Mouse (Mus musculus) kidney, embryonic 16.5 days (tissue): ENCODE measurements at regions not wholly inside any gene's neighbourhood (a gene's known extent, or its start where the extent isn't known, plus 50 kb on each side); places are given as distances from the start of the nearest gene placed in this dataset.
"Not testable (repeated sequence)": the region's sequence is repeated elsewhere in the genome, so short reads cannot be mapped to it uniquely, and the experiment has no call there.

Source experiments
- ATAC-seq: fragments of 200-750 bp; cut with Nextera tagmentation; 2 replicates; pipeline ENCODE4 v1.8.0; 2017; ENCODE audit warnings: moderate TSS enrichment; ENCODE audit not compliant: low FRiP score, low TSS enrichment
- H3K27ac ChIP-seq: fragments of 300-500 bp; sonication (generic); 2 replicates; pipeline ENCODE4 v1.5.1; 2014; ENCODE audit warnings: low read length
- H3K27me3 ChIP-seq: fragments of 300-500 bp; sonication (generic); 2 replicates; pipeline ENCODE4 v1.6.1; 2014; ENCODE audit warnings: low read length, control low read depth, mixed read lengths; ENCODE audit not compliant: insufficient read depth
- H3K36me3 ChIP-seq: fragments of 300-500 bp; sonication (generic); 2 replicates; pipeline ENCODE4 v1.6.1; 2014; ENCODE audit warnings: low read length, control low read depth, mixed read lengths; ENCODE audit not compliant: insufficient read depth
- H3K4me1 ChIP-seq: fragments of 300-500 bp; sonication (generic); 2 replicates; pipeline ENCODE4 v1.6.1; 2014; ENCODE audit warnings: low read length, control low read depth, mixed read lengths; ENCODE audit not compliant: insufficient read depth
- H3K4me2 ChIP-seq: fragments of 300-500 bp; sonication (generic); replicated peaks from 2 replicates; pipeline ENCODE4 v1.6.1; 2014; ENCODE audit warnings: low read depth, low read length
- H3K4me3 ChIP-seq: fragments of 300-500 bp; sonication (generic); 2 replicates; pipeline ENCODE4 v1.5.1; 2014; ENCODE audit warnings: mild to moderate bottlenecking, low read length
- H3K9ac ChIP-seq: fragments of 300-500 bp; sonication (generic); replicated peaks from 2 replicates; pipeline ENCODE4 v1.6.1; 2014; ENCODE audit warnings: low read length
- H3K9me3 ChIP-seq: fragments of 300-500 bp; sonication (generic); 2 replicates; pipeline ENCODE4 v1.6.1; 2016; ENCODE audit warnings: low read length, control low read depth
- WGBS: fragments of 180-500 bp; shearing (Covaris S2); extraction: QIAGEN DNeasy Blood & Tissue Kit; methylation state at CpG from one replicate; pipeline ENCODE4 v1.1.7; 2014; 5-methylcytosine and 5-hydroxymethylcytosine counted together

GRCm38 (mm10) chr2:85280580-85280979, 58.5 kb downstream of the Olfr987 start:
- H3K36me3 ChIP-seq = no peaks in the 10 kb centered on the region
- no peak overlapping the region for H3K27ac ChIP-seq

GRCm38 (mm10) chr2:85278128-85278527, 61.0 kb downstream of the Olfr987 start:
- no peaks in the 10 kb centered on the region for H3K27me3 ChIP-seq
- no peak overlapping the region for H3K4me3 ChIP-seq
- WGBS = 85% methylated on average over 3 of the region's 3 CpGs
- no peak overlapping the region for H3K27ac ChIP-seq
- no peak for ATAC-seq
- H3K9ac ChIP-seq = no peak overlapping the region
- H3K9me3 ChIP-seq = no peaks in the 10 kb centered on the region
- H3K36me3 ChIP-seq = no peaks in the 10 kb centered on the region
- H3K4me1 ChIP-seq = no peaks in the 10 kb centered on the region
- no peak overlapping the region for H3K4me2 ChIP-seq

More at GRCm38 (mm10) chr2:85280580-85280979, 58.5 kb downstream of the Olfr987 start:
- Histone ChIP-seq H3K9ac (no peak overlapping the region), H3K27me3 (no peaks in the 10 kb centered on the region), H3K4me3 (no peak overlapping the region), H3K4me2 (no peak overlapping the region), H3K9me3 (no peaks in the 10 kb centered on the region), H3K4me1 (no peaks in the 10 kb centered on the region)
- no peak for ATAC-seq
- 52% methylated on average over 2 of the region's 2 CpGs for WGBS

DNA sequence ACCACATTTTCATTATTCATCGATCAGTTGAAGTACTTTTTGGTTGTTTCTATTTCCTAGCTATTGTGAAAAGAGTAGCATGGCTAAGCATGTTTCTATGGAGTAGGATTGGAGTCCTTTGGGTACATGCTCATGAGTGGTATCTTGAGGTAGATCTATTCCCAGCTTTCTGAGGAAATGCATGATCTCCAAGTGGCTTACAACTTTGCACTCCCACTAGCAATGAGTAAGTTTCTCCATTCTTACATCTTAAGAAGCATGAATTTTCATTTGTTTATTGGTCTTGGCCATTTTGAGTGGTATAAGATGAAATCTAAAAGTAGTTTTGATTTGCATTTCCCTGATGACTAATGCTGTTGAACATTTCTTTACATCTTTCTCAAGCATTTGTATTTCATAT, 61.7 kb downstream of the Olfr987 start:
- 90% methylated on average over 1 of the region's 1 CpGs for WGBS
- ATAC-seq = no peak

GRCm38 (mm10) chr2:85266813-85267212, 69.8 kb upstream of the Lrrc55 start:
- WGBS = 85% methylated on average over 14 of the region's 14 CpGs
- H3K9ac ChIP-seq, H3K4me3 ChIP-seq, ATAC-seq, H3K9me3 ChIP-seq, H3K4me2 ChIP-seq, H3K36me3 ChIP-seq, H3K27me3 ChIP-seq, H3K27ac ChIP-seq, H3K4me1 ChIP-seq: not testable (repeated sequence)

More for the DNA sequence above, 61.7 kb downstream of the Olfr987 start:
- H3K27me3 ChIP-seq = no peaks in the 10 kb centered on the region
- no peaks in the 10 kb centered on the region for H3K9me3 ChIP-seq
- no peak overlapping the region for H3K9ac ChIP-seq
- no peak overlapping the region for H3K4me2 ChIP-seq
- H3K27ac ChIP-seq = no peak overlapping the region
- no peak overlapping the region for H3K4me3 ChIP-seq
- H3K36me3 ChIP-seq = no peaks in the 10 kb centered on the region
- no peaks in the 10 kb centered on the region for H3K4me1 ChIP-seq

DNA sequence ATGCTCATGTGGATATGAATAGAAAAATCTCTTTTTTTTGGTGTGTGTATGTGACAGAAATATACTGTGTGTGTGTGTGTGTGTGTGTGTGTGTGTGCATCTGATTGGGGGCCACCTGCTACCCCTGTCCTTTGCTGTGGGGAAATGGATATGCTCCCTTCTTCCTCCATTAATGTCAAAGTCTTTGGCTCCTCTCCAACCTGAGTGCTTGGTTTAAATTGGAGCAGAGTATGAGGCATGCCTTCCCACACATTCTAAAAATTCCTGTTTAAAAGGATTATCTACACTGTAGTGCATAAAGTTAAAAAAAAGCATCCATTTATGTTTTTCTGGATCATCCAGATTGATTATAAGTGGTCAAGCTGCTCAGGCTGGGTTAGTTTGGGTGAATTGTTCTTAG, 68.7 kb upstream of the Lrrc55 start:
- H3K36me3 ChIP-seq = no peaks in the 10 kb centered on the region
- H3K27me3 ChIP-seq = no peaks in the 10 kb centered on the region
- no peaks in the 10 kb centered on the region for H3K4me1 ChIP-seq
- ATAC-seq = no peak
- no peak overlapping the region for H3K27ac ChIP-seq
- H3K9me3 ChIP-seq = no peaks in the 10 kb centered on the region
- no peak overlapping the region for H3K9ac ChIP-seq
- H3K4me2 ChIP-seq = no peak overlapping the region
- H3K4me3 ChIP-seq = no peak overlapping the region

DNA sequence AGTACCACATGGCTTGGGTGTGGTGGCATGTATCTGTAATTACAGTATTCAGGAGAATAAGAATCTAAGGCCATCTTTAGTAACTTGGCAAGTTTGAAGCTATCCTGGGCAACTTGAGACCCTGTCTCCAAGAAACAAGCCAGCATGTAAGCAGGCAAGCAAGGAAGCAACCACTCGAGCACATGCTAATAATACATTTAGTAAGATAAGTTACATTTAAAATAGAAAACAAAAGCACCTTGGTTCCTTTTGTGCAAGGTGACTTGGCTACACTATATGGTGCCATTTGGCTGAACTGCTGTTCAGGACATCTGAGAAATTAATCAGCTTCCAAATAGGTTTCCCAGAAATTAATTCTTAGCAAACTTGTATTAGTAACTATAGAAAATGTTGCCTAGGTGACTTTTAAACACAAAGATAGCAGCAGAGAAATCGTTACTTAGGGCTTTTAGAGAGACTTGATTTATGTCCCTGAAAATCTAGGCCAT, 68.1 kb upstream of the Lrrc55 start:
- no peak overlapping the region for H3K27ac ChIP-seq
- H3K4me1 ChIP-seq = no peaks in the 10 kb centered on the region
- WGBS = 49% methylated on average over 2 of the region's 2 CpGs
- no peak overlapping the region for H3K4me3 ChIP-seq
- no peaks in the 10 kb centered on the region for H3K36me3 ChIP-seq
- no peak overlapping the region for H3K4me2 ChIP-seq
- H3K27me3 ChIP-seq = no peaks in the 10 kb centered on the region
- no peak for ATAC-seq
- no peaks in the 10 kb centered on the region for H3K9me3 ChIP-seq
- no peak overlapping the region for H3K9ac ChIP-seq

DNA sequence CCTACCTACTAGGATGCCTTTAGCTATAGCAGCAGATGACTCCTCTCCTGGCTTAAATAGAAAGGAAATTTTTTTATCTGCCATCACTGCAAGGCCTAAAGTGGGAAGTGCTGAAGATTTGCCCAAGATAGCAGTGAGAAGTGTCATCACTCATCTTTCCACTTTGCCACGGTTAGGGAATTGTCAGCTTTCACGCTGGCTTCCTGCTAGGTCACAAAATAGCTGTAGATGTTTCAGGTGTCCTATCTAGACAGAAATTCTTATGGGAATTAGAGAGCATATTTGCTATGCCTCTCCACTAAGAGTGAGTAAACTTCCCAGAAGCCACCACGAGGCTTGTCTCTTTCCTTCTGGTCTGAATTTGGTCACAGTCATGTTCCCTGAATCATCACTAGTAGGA, 60.4 kb upstream of the Lrrc55 start:
- WGBS = 80% methylated on average over 3 of the region's 3 CpGs
- H3K9me3 ChIP-seq = no peaks in the 10 kb centered on the region
- H3K4me2 ChIP-seq = no peak overlapping the region
- H3K9ac ChIP-seq = no peak overlapping the region
- no peak overlapping the region for H3K27ac ChIP-seq
- H3K36me3 ChIP-seq = no peaks in the 10 kb centered on the region
- no peak overlapping the region for H3K4me3 ChIP-seq
- H3K4me1 ChIP-seq = 0 out of 2 replicates have a peak, but pooled peaks cover 4% of the 10 kb centered on the region
- no peaks in the 10 kb centered on the region for H3K27me3 ChIP-seq
- no peak for ATAC-seq

- H3K9ac ChIP-seq = no peak overlapping the region
- WGBS = 69% methylated on average over 2 of the region's 2 CpGs
Measured at GRCm38 (mm10) chr2:85255610-85256009, 58.6 kb upstream of the Lrrc55 start.

DNA sequence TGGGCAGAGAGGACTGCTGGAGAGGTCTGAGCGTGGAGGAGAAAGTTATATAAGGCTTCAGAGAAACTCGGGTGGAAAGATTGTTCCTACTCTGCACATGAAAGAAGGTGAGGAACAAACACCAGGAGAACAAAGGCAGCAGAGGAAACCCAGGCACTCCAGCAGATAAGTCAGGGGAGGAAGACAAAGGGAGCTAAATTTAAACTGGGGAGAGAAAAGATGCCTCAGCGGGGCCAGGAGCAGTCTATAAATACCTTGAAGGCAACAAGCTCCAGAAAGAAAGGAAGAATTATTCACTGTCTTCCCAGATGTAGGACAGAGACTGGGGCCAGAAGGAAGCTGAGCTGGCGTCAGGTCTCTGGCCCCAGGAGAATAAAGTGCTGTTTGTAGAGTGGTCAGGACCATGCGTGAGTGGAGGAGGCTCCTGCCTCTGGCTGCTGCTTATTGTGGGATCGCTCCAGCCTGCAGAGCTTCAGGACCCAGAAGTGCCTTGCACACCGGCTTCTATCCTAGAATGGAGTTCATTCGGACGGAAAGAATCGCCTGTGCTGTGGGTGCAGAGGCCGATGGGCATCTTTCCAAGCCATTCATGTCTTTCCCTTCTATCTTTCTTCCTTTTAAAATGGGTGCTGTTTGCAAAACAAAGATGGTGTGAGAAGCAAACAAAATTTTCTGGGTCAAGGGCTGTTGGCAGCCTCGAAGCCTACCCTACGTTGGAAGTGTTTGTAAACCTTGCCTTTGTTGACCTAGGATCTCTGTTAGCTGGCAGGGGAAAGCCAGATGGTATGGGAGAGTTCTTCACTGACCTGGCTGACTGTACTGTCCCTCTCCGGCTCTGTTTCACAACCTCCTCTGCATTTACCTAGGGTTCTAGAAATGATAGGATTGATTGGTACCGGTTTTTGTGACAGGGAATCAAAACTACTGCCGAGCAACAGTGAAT, 55.6 kb upstream of the Lrrc55 start:
- no peaks in the 10 kb centered on the region for H3K36me3 ChIP-seq
- WGBS = 34% methylated on average over 16 of the region's 16 CpGs
- H3K4me3 ChIP-seq = no peak overlapping the region
- no peaks in the 10 kb centered on the region for H3K27me3 ChIP-seq
- ATAC-seq = peak; percentile 61
- peak overlapping the region; percentile 20; the same call in 1 of the 2 replicates for H3K27ac ChIP-seq
- H3K4me1 ChIP-seq = 0 out of 2 replicates have a peak, but pooled peaks cover 4% of the 10 kb centered on the region
- H3K9me3 ChIP-seq = no peaks in the 10 kb centered on the region
- no peak overlapping the region for H3K4me2 ChIP-seq
- H3K9ac ChIP-seq = no peak overlapping the region

More at GRCm38 (mm10) chr2:85255610-85256009, 58.6 kb upstream of the Lrrc55 start:
- Histone ChIP-seq H3K4me2 (no peak overlapping the region), H3K9me3 (no peaks in the 10 kb centered on the region), H3K27ac (no peak overlapping the region), H3K36me3 (no peaks in the 10 kb centered on the region), H3K27me3 (no peaks in the 10 kb centered on the region), H3K4me3 (no peak overlapping the region), H3K4me1 (0 out of 2 replicates have a peak, but pooled peaks cover 4% of the 10 kb centered on the region)
- no peak for ATAC-seq

- Histone ChIP-seq H3K27me3 (no peaks in the 10 kb centered on the region), H3K36me3 (no peaks in the 10 kb centered on the region), H3K9ac (no peak overlapping the region), H3K4me3 (no peak overlapping the region), H3K9me3 (no peaks in the 10 kb centered on the region), H3K4me2 (no peak overlapping the region), H3K27ac (no peak overlapping the region), H3K4me1 (0 out of 2 replicates have a peak, but pooled peaks cover 4% of the 10 kb centered on the region)
- ATAC-seq = no peak
- WGBS = 75% methylated on average over 10 of the region's 10 CpGs
Measured at GRCm38 (mm10) chr2:85250026-85250560, 53.1 kb upstream of the Lrrc55 start.
